Mouse (Mus musculus) midbrain, embryonic 14.5 days (tissue): ENCODE data around the gene Pidd1. TPM values are rescaled to one million over a fixed set of nuclear protein-coding genes. Genes with fewer than 3 reads are reported as not detected.
A peak's percentile ranks its signal among the peaks of the same experiment; 100 is the strongest.
"Not testable (repeated sequence)": the region's sequence is repeated elsewhere in the genome, so short reads cannot be mapped to it uniquely, and the experiment has no call there.

ENCODE experiments used
- ATAC-seq: fragments of 200-750 bp; cut with Nextera tagmentation; 2 replicates; pipeline ENCODE4 v1.8.0; 2017; ENCODE audit warnings: moderate number of reproducible peaks, moderate library complexity; ENCODE audit not compliant: low FRiP score, low TSS enrichment
- DNase-seq: peaks from one replicate; pipeline ENCODE4 v3.0.0-alpha.2; 2015
- H3K27ac ChIP-seq: fragments of 300-500 bp; sonication (generic); replicated peaks from 2 replicates; pipeline ENCODE4 v1.5.1; 2014; ENCODE audit warnings: mild to moderate bottlenecking, low read depth, low read length, moderate library complexity
- H3K27me3 ChIP-seq: fragments of 300-500 bp; sonication (generic); 2 replicates; pipeline ENCODE4 v1.6.1; 2014; ENCODE audit warnings: low read length, control low read depth, mixed read lengths; ENCODE audit not compliant: control insufficient read depth, insufficient read depth
- H3K36me3 ChIP-seq: fragments of 300-500 bp; sonication (generic); 2 replicates; pipeline ENCODE4 v1.6.1; 2014; ENCODE audit warnings: low read length, control low read depth; ENCODE audit not compliant: control insufficient read depth, insufficient read depth
- H3K4me1 ChIP-seq: fragments of 300-500 bp; sonication (generic); 2 replicates; pipeline ENCODE4 v1.6.1; 2014; ENCODE audit warnings: mild to moderate bottlenecking, antibody characterized with exemption, low read length, control low read depth; ENCODE audit not compliant: control insufficient read depth, insufficient read depth
- H3K4me2 ChIP-seq: fragments of 300-500 bp; sonication (generic); 2 replicates; pipeline ENCODE4 v1.6.1; 2014; ENCODE audit warnings: mild to moderate bottlenecking, low read length, moderate library complexity
- H3K4me3 ChIP-seq: fragments of 300-500 bp; sonication (generic); replicated peaks from 2 replicates; pipeline ENCODE4 v1.5.1; 2014; ENCODE audit warnings: low read depth, low read length
- H3K9ac ChIP-seq: fragments of 300-500 bp; sonication (generic); replicated peaks from 2 replicates; pipeline ENCODE4 v1.6.1; 2014; ENCODE audit warnings: mild to moderate bottlenecking, low read length, moderate library complexity
- H3K9me3 ChIP-seq: fragments of 300-500 bp; sonication (generic); 2 replicates; pipeline ENCODE4 v1.6.1; 2016; ENCODE audit warnings: low read length, control low read depth, mixed read lengths; ENCODE audit not compliant: control insufficient read depth
- WGBS: fragments of 180-500 bp; shearing (Covaris S2); extraction: QIAGEN DNeasy Blood & Tissue Kit; methylation state at CpG from one replicate; pipeline ENCODE4 v1.1.7; 2014; 5-methylcytosine and 5-hydroxymethylcytosine counted together
- polyA plus RNA-seq: library from polyadenylated mRNA; unstranded; fragments of >200 nt; fragmentation: Nextera tagmentation; extraction: Ambion mirVana; gene quantifications from 2 replicates; pipeline ENCODE4 v1.2.1, GENCODE M21; 2014

Gene Pidd1
- polyA plus RNA-seq, 1 experiment from 2014 or later = 3.6 TPM

DNA sequence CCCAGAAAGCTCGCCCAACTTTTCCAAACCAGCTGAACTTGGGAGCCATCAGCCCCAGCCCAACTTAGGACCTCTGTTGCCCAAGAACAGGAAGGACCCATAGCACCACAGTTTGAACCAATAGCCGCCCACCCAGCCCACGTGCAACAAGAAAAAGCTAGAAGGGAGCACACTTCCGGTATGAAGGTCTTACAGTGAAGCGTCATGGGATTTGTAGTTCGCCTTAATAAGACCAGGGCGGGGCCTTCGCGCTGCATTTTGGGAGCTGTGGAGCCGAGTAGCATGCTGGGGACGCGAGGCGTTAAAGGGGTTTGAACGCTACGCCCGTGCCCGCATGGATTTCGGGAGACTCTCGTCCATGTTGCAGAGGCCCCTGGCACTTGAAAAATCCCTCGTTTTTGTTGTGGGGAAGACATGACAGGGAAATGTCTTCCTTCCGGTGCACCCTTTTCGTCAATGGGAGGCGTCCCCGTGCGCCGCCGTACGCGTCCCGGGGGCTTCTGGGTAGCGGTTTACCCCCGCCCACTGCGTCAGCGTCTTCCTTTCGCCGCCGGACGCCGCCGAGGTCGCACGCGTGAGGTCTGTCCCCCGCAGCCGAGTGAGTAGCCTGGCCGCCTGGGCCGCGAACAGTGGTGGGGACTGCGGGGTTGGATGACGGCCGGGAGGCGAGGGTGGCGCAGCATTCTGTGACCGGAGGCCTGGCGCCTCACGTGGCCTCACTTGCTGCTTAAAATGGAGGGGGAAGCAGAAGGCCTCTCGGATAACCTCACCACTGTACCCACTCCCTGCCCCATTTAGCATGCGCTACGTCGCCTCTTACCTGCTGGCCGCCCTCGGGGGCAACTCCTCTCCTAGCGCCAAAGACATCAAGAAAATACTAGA is 3.5 kb upstream of the Pidd1 start, which contains the start of gene Rplp2:
Gene Rplp2 (plus strand): TSS at position 261 of the 882 bp plus-strand sequence.
- Histone ChIP-seq H3K4me2 (peak within 1 kb of the TSS; percentile 87), H3K27ac (peak within 1 kb of the TSS; percentile 86), H3K9me3 (no peaks in the 10 kb centered on the region), H3K9ac (peak within 1 kb of the TSS; percentile 75), H3K4me3 (peak within 1 kb of the TSS; percentile 82), H3K27me3 (no peaks in the 10 kb centered on the region), H3K36me3 (peaks cover 37% of the 10 kb centered on the region), H3K4me1 (peaks cover 20% of the 10 kb centered on the region)
- peak; percentile 96 for DNase-seq
- ATAC-seq = peak; percentile 92
- WGBS = under 1% methylated on average over 63 of the region's 63 CpGs

DNA sequence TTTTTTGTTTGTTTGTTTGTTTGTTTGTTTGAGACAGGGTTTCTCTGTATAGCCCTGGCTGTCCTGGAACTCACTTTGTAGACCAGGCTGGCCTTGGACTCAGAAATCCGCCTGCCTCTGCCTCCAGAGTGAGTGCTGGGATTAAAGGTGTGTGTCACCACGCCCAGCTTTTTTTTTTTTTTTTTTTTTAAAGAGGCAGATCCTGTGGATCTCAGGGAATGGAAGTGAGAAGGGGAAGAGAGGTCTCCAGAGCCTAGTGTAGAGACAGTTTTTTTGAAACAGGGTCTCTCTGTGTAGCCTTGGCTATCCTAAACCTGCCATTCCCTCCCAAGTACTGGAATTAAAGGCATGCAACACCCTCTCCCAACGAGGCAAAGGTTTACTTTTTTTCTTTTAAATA is 2.5 kb upstream of the Pidd1 start:
- H3K9me3 ChIP-seq, DNase-seq, H3K4me3 ChIP-seq, ATAC-seq, H3K9ac ChIP-seq, H3K4me2 ChIP-seq, H3K27ac ChIP-seq, H3K27me3 ChIP-seq: not testable (repeated sequence)
- 83% methylated on average over 3 of the region's 3 CpGs for whole genome bisulfite sequencing
- H3K4me1 ChIP-seq = peaks cover 20% of the 10 kb centered on the region
- H3K36me3 ChIP-seq = peaks cover 27% of the 10 kb centered on the region

DNA sequence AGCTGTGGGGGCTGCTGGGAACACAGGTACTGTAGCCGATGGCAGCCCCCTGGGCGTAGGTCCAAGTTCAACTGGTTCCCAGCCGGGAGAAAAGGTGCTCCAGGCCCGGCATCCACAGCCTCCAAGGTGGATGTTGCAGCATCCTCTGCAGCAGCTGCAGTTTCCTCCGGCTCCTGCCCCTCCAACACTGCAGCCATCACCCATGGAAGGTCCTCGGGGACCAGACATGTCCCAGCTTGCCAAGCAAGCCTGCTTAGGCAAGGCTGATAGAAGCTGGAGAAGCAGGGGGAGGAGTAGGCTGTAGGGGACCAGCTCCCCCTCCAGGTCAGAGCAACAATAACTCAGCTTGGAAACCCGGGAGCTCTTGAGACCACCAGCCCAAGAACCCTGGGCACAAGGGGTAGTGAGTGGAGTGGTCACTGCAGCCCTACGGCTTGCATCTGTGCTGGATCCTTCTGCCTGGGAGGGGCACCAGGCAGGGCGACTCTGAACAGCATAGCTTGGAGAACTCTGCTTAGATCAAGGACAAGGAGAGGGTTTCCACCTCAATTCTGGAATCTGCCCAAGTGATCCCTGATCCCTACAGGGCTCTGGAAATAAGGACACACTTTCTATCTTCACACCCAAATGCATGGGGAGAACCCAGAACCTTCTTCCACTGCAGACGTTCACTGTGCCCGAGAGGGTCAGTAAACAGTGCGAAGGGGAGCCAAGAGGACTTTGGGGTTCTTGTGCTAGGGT is 574 bp downstream of the Pidd1 start:
- 31% methylated on average over 12 of the region's 12 CpGs for WGBS
- H3K4me1 ChIP-seq = peaks cover 14% of the 10 kb centered on the region
- H3K9me3 ChIP-seq = no peaks in the 10 kb centered on the region
- DNase-seq (peak; percentile 26), ATAC-seq (no peak)
- H3K36me3 ChIP-seq = no peaks in the 10 kb centered on the region
- peak overlapping the region; percentile 29 for H3K4me3 ChIP-seq
- peak overlapping the region; percentile 35; the same call in 1 of the 2 replicates for H3K9ac ChIP-seq
- H3K27ac ChIP-seq = no peak overlapping the region
- peak overlapping the region; percentile 59 for H3K4me2 ChIP-seq
- H3K27me3 ChIP-seq = no peaks in the 10 kb centered on the region

DNA sequence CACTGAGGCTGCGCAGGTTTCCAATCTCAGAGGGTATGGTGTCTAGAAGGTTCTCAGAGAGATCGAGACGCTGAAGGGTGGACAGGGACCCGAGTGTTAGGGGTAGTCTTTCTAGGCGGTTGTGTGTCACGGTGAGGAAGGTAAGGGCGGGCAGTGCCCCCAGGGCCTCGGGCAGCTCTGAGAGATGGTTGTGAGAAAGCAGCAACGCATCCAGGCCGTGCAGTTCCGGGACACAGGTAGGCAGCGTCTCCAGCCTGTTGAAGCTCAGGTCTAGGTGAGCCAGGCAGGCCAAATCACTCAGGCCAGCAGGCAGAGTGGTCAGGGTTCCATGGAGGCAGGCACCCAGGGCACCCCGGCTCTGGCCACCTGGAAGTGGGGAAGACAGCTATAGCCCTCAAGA is 1.6 kb downstream of the Pidd1 start:
- no peak overlapping the region for H3K4me2 ChIP-seq
- H3K36me3 ChIP-seq = no peaks in the 10 kb centered on the region
- WGBS = 92% methylated on average over 13 of the region's 13 CpGs

DNA sequence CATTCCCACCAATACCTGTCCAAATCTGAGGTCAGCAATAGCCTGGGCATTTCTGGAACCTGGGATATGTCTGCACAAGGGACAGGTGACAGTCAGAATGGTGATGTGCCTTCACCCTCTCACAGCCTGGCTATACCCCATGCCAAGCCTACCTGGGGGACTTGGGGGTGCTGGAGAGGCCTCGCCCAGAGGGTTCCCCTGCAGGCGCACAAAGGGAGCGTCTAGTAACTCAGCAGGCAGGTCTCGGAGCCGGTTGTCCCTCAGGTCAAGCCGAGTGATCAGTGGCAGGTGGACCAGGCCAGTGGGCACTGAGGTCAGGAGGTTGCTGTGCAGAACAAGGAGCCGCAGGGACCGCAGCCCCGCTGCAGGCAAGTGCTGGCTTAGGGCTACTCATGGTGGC is 2.4 kb downstream of the Pidd1 start:
- 93% methylated on average over 9 of the region's 9 CpGs for WGBS
- H3K27ac ChIP-seq = no peak overlapping the region
- peaks cover 17% of the 10 kb centered on the region for H3K4me1 ChIP-seq
- H3K9me3 ChIP-seq = no peaks in the 10 kb centered on the region
- no peaks in the 10 kb centered on the region for H3K36me3 ChIP-seq
- no peak overlapping the region for H3K4me2 ChIP-seq
- H3K9ac ChIP-seq = no peak overlapping the region
- no peak overlapping the region for H3K4me3 ChIP-seq
- DNase-seq (no peak), ATAC-seq (no peak)
- H3K27me3 ChIP-seq = no peaks in the 10 kb centered on the region

More for the DNA sequence above, 1.6 kb downstream of the Pidd1 start:
- no peak for DNase-seq
- Histone ChIP-seq H3K9me3 (no peaks in the 10 kb centered on the region), H3K27ac (no peak overlapping the region), H3K27me3 (no peaks in the 10 kb centered on the region), H3K4me1 (peaks cover 11% of the 10 kb centered on the region; the same call in 1 of the 2 replicates), H3K9ac (no peak overlapping the region), H3K4me3 (no peak overlapping the region)
- no peak for ATAC-seq

GRCm38 (mm10) chr7:141440613-141441012 is 3.2 kb downstream of the Pidd1 start:
- ATAC-seq (no peak), DNase-seq (peak; percentile 67)
- H3K4me2 ChIP-seq = no peak overlapping the region
- no peaks in the 10 kb centered on the region for H3K9me3 ChIP-seq
- H3K27me3 ChIP-seq = no peaks in the 10 kb centered on the region
- no peaks in the 10 kb centered on the region for H3K36me3 ChIP-seq
- no peak overlapping the region for H3K27ac ChIP-seq
- H3K4me3 ChIP-seq = no peak overlapping the region
- 33% methylated on average over 6 of the region's 6 CpGs for WGBS
- H3K4me1 ChIP-seq = peaks cover 24% of the 10 kb centered on the region
- no peak overlapping the region for H3K9ac ChIP-seq

- DNase-seq (no peak), ATAC-seq (no peak)
- H3K4me3 ChIP-seq = no peak overlapping the region
- no peak overlapping the region for H3K4me2 ChIP-seq
- no peaks in the 10 kb centered on the region for H3K27me3 ChIP-seq
- no peak overlapping the region for H3K27ac ChIP-seq
- H3K4me1 ChIP-seq = peaks cover 28% of the 10 kb centered on the region
- no peak overlapping the region for H3K9ac ChIP-seq
- no peaks in the 10 kb centered on the region for H3K9me3 ChIP-seq
- H3K36me3 ChIP-seq = no peaks in the 10 kb centered on the region
- WGBS = 95% methylated on average over 11 of the region's 11 CpGs
These were observed 4.0 kb downstream of the Pidd1 start for GRCm38 (mm10) chr7:141439811-141440210.

- ATAC-seq (no peak), DNase-seq (no peak)
- Histone ChIP-seq H3K36me3 (no peaks in the 10 kb centered on the region), H3K4me2 (no peak overlapping the region), H3K27me3 (no peaks in the 10 kb centered on the region), H3K9me3 (no peaks in the 10 kb centered on the region), H3K9ac (no peak overlapping the region), H3K4me3 (no peak overlapping the region), H3K4me1 (peaks cover 28% of the 10 kb centered on the region), H3K27ac (no peak overlapping the region)
- 96% methylated on average over 10 of the region's 10 CpGs for WGBS
These were observed 4.6 kb downstream of the Pidd1 start for GRCm38 (mm10) chr7:141439140-141439679.
